Mouse (Mus musculus): ENCODE results near the gene 2410004B18Rik. TPM values are rescaled to one million over a fixed set of nuclear protein-coding genes. Genes with fewer than 3 reads are reported as not detected.

Gene 2410004B18Rik
- total RNA-seq, 2 experiments from 2014 or later, result 35.8 to 44.8 TPM

Other genes with a start within 250 kb of the 2410004B18Rik start
- gene Ddah1, start 179.3 kb upstream of the 2410004B18Rik start, total RNA-seq (2021), result 10 to 100 TPM; 83.9 to 84.1 TPM
- 10 to 100 TPM; 16.8 to 17.5 TPM for gene Bcl10, start 15.2 kb upstream of the 2410004B18Rik start, total RNA-seq (2021)
- gene Syde2, start 49.9 kb downstream of the 2410004B18Rik start, total RNA-seq (2021), result 1 to 10 TPM; 3.5 to 3.7 TPM
- 1 to 10 TPM in 1 of 2 experiments, under 1 TPM in 1; 0.96 to 1.7 TPM for gene Wdr63, start 170.1 kb downstream of the 2410004B18Rik start, total RNA-seq (2021)
- gene Mcoln3, start 179.4 kb downstream of the 2410004B18Rik start, total RNA-seq (2021), result not detected
- not detected for gene Mcoln2, start 211.8 kb downstream of the 2410004B18Rik start, total RNA-seq (2021)